Mouse (Mus musculus): ENCODE results near the gene Stard13. TPM values are rescaled to one million over a fixed set of nuclear protein-coding genes. Genes with fewer than 3 reads are reported as not detected.

Stard13 gene
- total RNA-seq, 2 experiments from 2014 or later: 12.3 to 14.9 TPM

GRCm38 (mm10) chr5:151110461-151110908 is 123.2 kb downstream of the Stard13 start:
- no peak for DNase-seq
- intact Hi-C loops (cut with DNase I): no loop called here

- DNase-seq: no peak
- intact Hi-C loops (cut with DNase I): no loop called here
These were observed 123.8 kb downstream of the Stard13 start for GRCm38 (mm10) chr5:151109822-151110221.

- intact Hi-C loops (cut with DNase I): no loop called here
- no peak for DNase-seq
These were observed 124.7 kb downstream of the Stard13 start for GRCm38 (mm10) chr5:151108955-151109354.

- intact Hi-C loops (cut with DNase I): no loop called here
These were observed 125.2 kb downstream of the Stard13 start for GRCm38 (mm10) chr5:151108291-151108897.

GRCm38 (mm10) chr5:151106841-151107240 is 126.8 kb downstream of the Stard13 start:
- intact Hi-C loops (cut with DNase I): no loop called here
- no peak for DNase-seq

More at GRCm38 (mm10) chr5:151108291-151108897, 125.2 kb downstream of the Stard13 start:
- no peak for DNase-seq

- intact Hi-C loops (cut with DNase I): no loop called here
- DNase-seq: no peak
These were observed 128.3 kb downstream of the Stard13 start for GRCm38 (mm10) chr5:151105054-151105971.

- intact Hi-C loops (cut with DNase I): no loop called here
- no peak for DNase-seq
These were observed 129.1 kb downstream of the Stard13 start for GRCm38 (mm10) chr5:151104354-151105053.

- DNase-seq: no peak
- intact Hi-C loops (cut with DNase I): no loop called here
These were observed 130.4 kb downstream of the Stard13 start for GRCm38 (mm10) chr5:151103284-151103683.

GRCm38 (mm10) chr5:151102262-151102661 is 131.4 kb downstream of the Stard13 start:
- intact Hi-C loops (cut with DNase I): no loop called here
- no peak for DNase-seq

- no peak for DNase-seq
These were observed 137.6 kb downstream of the Stard13 start for GRCm38 (mm10) chr5:151096012-151096411.

GRCm38 (mm10) chr5:151092886-151093665 is 140.6 kb downstream of the Stard13 start:
- DNase-seq: no peak
- intact Hi-C loops (cut with DNase I): no loop called here

More at GRCm38 (mm10) chr5:151096012-151096411, 137.6 kb downstream of the Stard13 start:
- intact Hi-C loops (cut with DNase I): no loop called here

- intact Hi-C loops (cut with DNase I): no loop called here
- DNase-seq: no peak
These were observed 142.6 kb downstream of the Stard13 start for GRCm38 (mm10) chr5:151090996-151091395.

- no peak for DNase-seq
- intact Hi-C loops (cut with DNase I): no loop called here
These were observed 144.4 kb downstream of the Stard13 start for GRCm38 (mm10) chr5:151089201-151089600.

- DNase-seq: no peak
- intact Hi-C loops (cut with DNase I): no loop called here
These were observed 147.0 kb downstream of the Stard13 start for GRCm38 (mm10) chr5:151086425-151087202.

- intact Hi-C loops (cut with DNase I): no loop called here
These were observed 147.9 kb downstream of the Stard13 start for GRCm38 (mm10) chr5:151085749-151086148.

GRCm38 (mm10) chr5:151080276-151080675 is 153.4 kb downstream of the Stard13 start:
- intact Hi-C loops (cut with DNase I): no loop called here
- DNase-seq: no peak

More at GRCm38 (mm10) chr5:151085749-151086148, 147.9 kb downstream of the Stard13 start:
- no peak for DNase-seq

GRCm38 (mm10) chr5:151077953-151078352 is 155.7 kb downstream of the Stard13 start:
- no peak for DNase-seq
- intact Hi-C loops (cut with DNase I): no loop called here

GRCm38 (mm10) chr5:151076917-151077316 is 156.7 kb downstream of the Stard13 start:
- intact Hi-C loops (cut with DNase I): no loop called here
- DNase-seq: no peak

GRCm38 (mm10) chr5:151074282-151074681 is 159.4 kb downstream of the Stard13 start:
- no peak for DNase-seq
- intact Hi-C loops (cut with DNase I): no loop called here
